Mouse (Mus musculus) mouse embryonic stem cell (cell line): Measurements from ENCODE around the gene Rnf19b.

Experiments
- in situ Hi-C, 2 experiments: fragments of 300-500 bp; cut with MboI; formaldehyde crosslinking; loops; 1 replicate in 1 of 2; 3 replicates in 1 of 2; pipeline ENCODE4 v1.14.3; 2019 to 2020; ENCODE audit warnings: low sequenced_read_pairs in 2 of 2, low pct_unique_long_range_greater_than_20kb in 1 of 2, mixed read lengths in 1 of 2; ENCODE audit not compliant: unreplicated experiment in 1 of 2

The Rnf19b gene

GRCm38 (mm10) chr4:129032963-129033951, 24.8 kb upstream of the Rnf19b start:
- in situ Hi-C loops: no loop called here

GRCm38 (mm10) chr4:129034224-129034623, 23.8 kb upstream of the Rnf19b start:
- in situ Hi-C loops: no loop called here

- in situ Hi-C loops: no loop called here
These were observed 23.1 kb upstream of the Rnf19b start for GRCm38 (mm10) chr4:129034706-129035660.

GRCm38 (mm10) chr4:129035851-129036445, 22.1 kb upstream of the Rnf19b start:
- in situ Hi-C loops: no loop called here

- in situ Hi-C loops: no loop called here
These were observed 10.2 kb upstream of the Rnf19b start for GRCm38 (mm10) chr4:129047721-129048421.

GRCm38 (mm10) chr4:129048501-129049305, 9.4 kb upstream of the Rnf19b start:
- in situ Hi-C loops: no loop called here

- in situ Hi-C loops: no loop called here
These were observed 8.6 kb upstream of the Rnf19b start for GRCm38 (mm10) chr4:129049306-129050011.

GRCm38 (mm10) chr4:129050365-129050764, 7.7 kb upstream of the Rnf19b start:
- in situ Hi-C loops: no loop called here

- in situ Hi-C loops: no loop called here
These were observed 7.1 kb upstream of the Rnf19b start for GRCm38 (mm10) chr4:129050901-129051417.

GRCm38 (mm10) chr4:129051461-129052183, 6.4 kb upstream of the Rnf19b start:
- in situ Hi-C loops: no loop called here

GRCm38 (mm10) chr4:129054757-129055156, 3.3 kb upstream of the Rnf19b start:
- in situ Hi-C loops: no loop called here

GRCm38 (mm10) chr4:129055562-129055961, 2.5 kb upstream of the Rnf19b start:
- in situ Hi-C loops: no loop called here

- in situ Hi-C loops: no loop called here
These were observed 401 bp upstream of the Rnf19b start for GRCm38 (mm10) chr4:129057533-129058206.

- in situ Hi-C loops: no loop called here
These were observed 1.1 kb downstream of the Rnf19b start for GRCm38 (mm10) chr4:129059125-129059551.

- in situ Hi-C loops: no loop called here
These were observed 1.9 kb downstream of the Rnf19b start for GRCm38 (mm10) chr4:129059922-129060321.
